Mouse (Mus musculus) hindbrain, postnatal 0 days (tissue): ENCODE measurements around the gene Gm4881. TPM values are rescaled to one million over a fixed set of nuclear protein-coding genes. Genes with fewer than 3 reads are reported as not detected.

ENCODE experiments used
- ATAC-seq: fragments of 200-750 bp; cut with Nextera tagmentation; 2 replicates; pipeline ENCODE4 v1.8.0; 2017; ENCODE audit warnings: mild to moderate bottlenecking, moderate TSS enrichment, moderate library complexity
- DNase-seq: peaks from one replicate; pipeline ENCODE4 v3.0.0-alpha.2; 2015; ENCODE audit warnings: low spot score
- H3K27ac ChIP-seq: fragments of 300-500 bp; sonication (generic); 2 replicates; pipeline ENCODE4 v1.5.1; 2014; ENCODE audit warnings: mild to moderate bottlenecking
- H3K27me3 ChIP-seq: fragments of 300-500 bp; sonication (generic); 2 replicates; pipeline ENCODE4 v1.6.1; 2014; ENCODE audit warnings: low read length, mixed read lengths; ENCODE audit not compliant: insufficient read depth
- H3K36me3 ChIP-seq: fragments of 300-500 bp; sonication (generic); 2 replicates; pipeline ENCODE4 v1.6.1; 2014; ENCODE audit warnings: low read length, mixed read lengths; ENCODE audit not compliant: insufficient read depth
- H3K4me1 ChIP-seq: fragments of 300-500 bp; sonication (generic); 2 replicates; pipeline ENCODE4 v1.6.1; 2014; ENCODE audit warnings: antibody characterized with exemption, low read length, mixed read lengths; ENCODE audit not compliant: insufficient read depth
- H3K4me2 ChIP-seq: fragments of 300-500 bp; sonication (generic); 2 replicates; pipeline ENCODE4 v1.6.1; 2014; ENCODE audit warnings: low read depth, mild to moderate bottlenecking, low read length, moderate library complexity, mixed read lengths
- H3K4me3 ChIP-seq: fragments of 300-500 bp; sonication (generic); 2 replicates; pipeline ENCODE4 v1.5.1; 2014; ENCODE audit warnings: low read length
- H3K9ac ChIP-seq: fragments of 300-500 bp; sonication (generic); replicated peaks from 2 replicates; pipeline ENCODE4 v1.6.1; 2014; ENCODE audit warnings: mild to moderate bottlenecking, low read length, moderate library complexity, mixed read lengths
- H3K9me3 ChIP-seq: fragments of 300-500 bp; sonication (generic); 2 replicates; pipeline ENCODE4 v1.6.1; 2016; ENCODE audit warnings: low read length, mixed read lengths
- CTCF ChIP-seq: IDR thresholded peaks from 2 replicates; pipeline ENCODE4 v1.5.1; 2016; ENCODE audit warnings: antibody characterized with exemption, control low read depth, low read depth
- WGBS: fragments of 180-500 bp; shearing (Covaris S2); extraction: QIAGEN DNeasy Blood & Tissue Kit; methylation state at CpG from one replicate; pipeline ENCODE4 v1.1.7; 2014; 5-methylcytosine and 5-hydroxymethylcytosine counted together
- polyA plus RNA-seq: library from polyadenylated mRNA; unstranded; fragments of >200 nt; fragmentation: Nextera tagmentation; extraction: Ambion mirVana; gene quantifications from 2 replicates; pipeline ENCODE4 v1.2.1, GENCODE M21; 2015
- total RNA-seq: library from RNA; depleted of rRNA; stranded (reverse); fragments of >200 nt; gene quantifications from 2 replicates; pipeline ENCODE4 v1.2.3, GENCODE M21; 2014

The Gm4881 gene
- total and polyA plus RNA-seq, 2 experiments from 2014 or later, result 2.4 to 6.6 TPM

GRCm38 (mm10) chr7:24955226-24955625 is 10.9 kb upstream of the Gm4881 start:
- Histone ChIP-seq H3K36me3 (no peaks in the 10 kb centered on the region), H3K9ac (no peak overlapping the region), H3K4me3 (peak overlapping the region; percentile 31), H3K27ac (no peak overlapping the region), H3K9me3 (no peaks in the 10 kb centered on the region), H3K4me1 (0 out of 2 replicates have a peak, but pooled peaks cover 3% of the 10 kb centered on the region), H3K4me2 (peak overlapping the region; percentile 57), H3K27me3 (peaks cover 20% of the 10 kb centered on the region)
- no peak for DNase-seq
- 2% methylated on average over 28 of the region's 33 CpGs for WGBS
- TF ChIP-seq CTCF, result no peak
- ATAC-seq, result no peak

DNA sequence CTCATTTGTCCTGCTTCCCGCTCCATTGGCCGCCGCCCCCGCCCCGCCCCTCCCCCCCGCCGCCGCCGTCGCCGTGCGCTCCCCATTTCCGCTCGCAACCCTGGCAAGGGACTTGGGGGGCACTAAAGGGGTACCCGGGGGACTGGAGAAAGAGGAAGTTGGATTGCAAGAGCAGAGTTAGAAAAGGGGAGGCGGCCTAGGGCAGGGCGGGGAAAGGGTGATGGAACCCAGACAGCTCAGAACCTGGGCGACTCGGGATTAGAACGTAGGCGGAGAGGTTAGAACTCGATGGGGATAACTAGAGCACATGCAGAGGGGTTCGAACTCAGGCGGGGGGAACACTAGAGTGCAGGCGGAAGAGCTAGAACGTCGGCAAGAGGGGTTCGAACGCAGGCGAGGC is 10.2 kb upstream of the Gm4881 start:
- Histone ChIP-seq H3K9me3 (no peaks in the 10 kb centered on the region), H3K27ac (no peak overlapping the region), H3K36me3 (no peaks in the 10 kb centered on the region), H3K27me3 (peaks cover 28% of the 10 kb centered on the region), H3K4me2 (peak overlapping the region; percentile 57), H3K4me3 (peak overlapping the region; percentile 31), H3K4me1 (0 out of 2 replicates have a peak, but pooled peaks cover 3% of the 10 kb centered on the region), H3K9ac (peak overlapping the region; percentile 40)
- ATAC-seq, result peak; percentile 16; the same call in 1 of the 2 replicates
- DNase-seq, result no peak
- no peak for TF ChIP-seq CTCF
- WGBS, result 3% methylated on average over 30 of the region's 30 CpGs

- peak overlapping the region; percentile 31 for H3K4me3 ChIP-seq
- H3K9ac ChIP-seq, result peak overlapping the region; percentile 40
- ATAC-seq (no peak), DNase-seq (no peak)
- peak overlapping the region; percentile 57 for H3K4me2 ChIP-seq
- H3K36me3 ChIP-seq, result no peaks in the 10 kb centered on the region
- H3K27ac ChIP-seq, result no peak overlapping the region
- 3% methylated on average over 24 of the region's 24 CpGs for WGBS
- no peaks in the 10 kb centered on the region for H3K9me3 ChIP-seq
- peaks cover 29% of the 10 kb centered on the region for H3K27me3 ChIP-seq
- TF ChIP-seq CTCF, result no peak
- H3K4me1 ChIP-seq, result 0 out of 2 replicates have a peak, but pooled peaks cover 3% of the 10 kb centered on the region
Observed at GRCm38 (mm10) chr7:24953966-24954365, 9.7 kb upstream of the Gm4881 start.

GRCm38 (mm10) chr7:24949958-24950623 is 5.8 kb upstream of the Gm4881 start:
- Histone ChIP-seq H3K36me3 (no peaks in the 10 kb centered on the region), H3K4me2 (no peak overlapping the region), H3K9ac (no peak overlapping the region), H3K4me1 (0 out of 2 replicates have a peak, but pooled peaks cover 3% of the 10 kb centered on the region), H3K9me3 (no peaks in the 10 kb centered on the region), H3K27ac (no peak overlapping the region), H3K27me3 (peaks cover 52% of the 10 kb centered on the region), H3K4me3 (no peak overlapping the region)
- peak; percentile 82 for DNase-seq
- 2% methylated on average over 8 of the region's 8 CpGs for WGBS
- peak; percentile 87 for TF ChIP-seq CTCF
- ATAC-seq, result peak; percentile 50

- no peak for TF ChIP-seq CTCF
- Histone ChIP-seq H3K4me2 (peak overlapping the region; percentile 44), H3K27ac (no peak overlapping the region), H3K4me1 (no peaks in the 10 kb centered on the region), H3K36me3 (no peaks in the 10 kb centered on the region), H3K27me3 (peaks cover 64% of the 10 kb centered on the region), H3K4me3 (peak overlapping the region; percentile 15), H3K9ac (no peak overlapping the region), H3K9me3 (no peaks in the 10 kb centered on the region)
- 3% methylated on average over 24 of the region's 29 CpGs for WGBS
- ATAC-seq, result no peak
- DNase-seq, result peak; percentile 39
Observed at GRCm38 (mm10) chr7:24948774-24949173, 4.5 kb upstream of the Gm4881 start.

DNA sequence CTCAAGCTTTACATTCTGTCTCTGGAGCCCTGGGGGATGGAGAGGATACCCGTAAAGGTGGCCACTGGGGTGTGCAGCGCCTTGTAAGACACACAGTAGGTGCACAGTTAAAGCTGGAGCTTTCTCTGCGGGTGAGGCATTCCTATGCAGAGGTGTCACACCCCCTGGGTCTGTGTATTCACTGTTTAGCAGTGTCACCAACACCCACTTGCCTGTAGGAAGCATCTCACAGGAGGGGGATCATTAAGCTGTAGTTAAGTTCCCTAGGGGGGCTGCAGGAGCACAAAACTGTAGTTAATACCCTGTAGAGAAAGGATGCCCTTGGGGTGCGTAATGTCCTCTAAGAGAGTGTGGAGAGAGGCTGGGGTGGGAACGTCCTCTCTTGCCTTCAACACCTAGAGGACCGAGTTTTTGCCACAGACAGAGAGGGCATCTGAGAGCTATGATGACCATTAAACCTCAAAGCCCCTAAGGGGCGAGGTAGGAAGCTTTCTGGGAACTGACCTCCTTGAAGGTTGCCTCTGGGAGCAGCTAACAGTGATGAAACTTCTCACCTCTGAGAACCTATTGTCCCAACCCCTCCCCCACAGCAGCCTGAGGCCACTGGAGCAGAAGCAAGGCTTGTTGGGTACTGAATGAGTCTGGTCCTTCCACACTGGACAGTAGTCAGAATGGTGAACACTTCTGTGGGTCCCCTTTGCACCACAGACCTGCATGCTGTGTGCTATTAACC is 3.2 kb upstream of the Gm4881 start:
- no peak for ATAC-seq
- 6% methylated on average over 7 of the region's 7 CpGs for WGBS
- no peak for TF ChIP-seq CTCF
- no peak for DNase-seq
- Histone ChIP-seq H3K27ac (no peak overlapping the region), H3K9me3 (no peaks in the 10 kb centered on the region), H3K4me2 (no peak overlapping the region), H3K9ac (no peak overlapping the region), H3K4me3 (no peak overlapping the region), H3K4me1 (no peaks in the 10 kb centered on the region), H3K36me3 (no peaks in the 10 kb centered on the region), H3K27me3 (peaks cover 76% of the 10 kb centered on the region)

DNA sequence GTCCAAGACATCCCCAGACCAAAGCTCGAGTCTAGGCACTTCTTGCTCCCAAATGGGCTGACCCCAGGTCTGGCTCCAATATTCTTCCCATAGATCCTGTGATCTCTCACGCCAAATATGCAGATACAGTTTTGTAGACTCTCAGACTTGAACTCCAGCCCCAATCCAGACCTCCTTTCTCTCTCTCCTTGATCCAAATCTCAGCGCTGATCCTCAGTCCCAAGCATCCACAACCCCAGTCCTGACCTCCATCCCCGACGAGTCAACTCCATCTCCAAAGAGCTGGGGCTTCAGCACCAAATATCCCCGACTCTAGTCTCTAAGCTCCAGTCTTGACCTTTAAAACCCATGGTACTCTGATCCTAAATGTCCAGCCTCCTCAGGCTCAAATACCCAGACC is 653 bp downstream of the Gm4881 start:
- Histone ChIP-seq H3K4me2 (0 out of 2 replicates have a peak overlapping the region, but pooled peaks have one; percentile 69), H3K9me3 (no peaks in the 10 kb centered on the region), H3K9ac (no peak overlapping the region), H3K27ac (no peak overlapping the region), H3K36me3 (no peaks in the 10 kb centered on the region), H3K4me1 (no peaks in the 10 kb centered on the region), H3K27me3 (peaks cover 70% of the 10 kb centered on the region), H3K4me3 (no peak overlapping the region)
- no peak for DNase-seq
- WGBS, result 10% methylated on average over 6 of the region's 6 CpGs
- no peak for ATAC-seq
- TF ChIP-seq CTCF, result no peak
